Mouse (Mus musculus): Measurements from ENCODE around the gene Aif1.

Aif1 gene

GRCm38 (mm10) chr17:35175968-35176367, at the start of gene Aif1:
Aif1 (minus strand) TSS chr17:35176068.
- no peak for DNase-seq (ENCODE audit: low spot score in 2 of 2)

- no peak for DNase-seq (ENCODE audit: low spot score in 2 of 2)
Observed at GRCm38 (mm10) chr17:35225456-35225855, 49.6 kb upstream of the Aif1 start.

DNA sequence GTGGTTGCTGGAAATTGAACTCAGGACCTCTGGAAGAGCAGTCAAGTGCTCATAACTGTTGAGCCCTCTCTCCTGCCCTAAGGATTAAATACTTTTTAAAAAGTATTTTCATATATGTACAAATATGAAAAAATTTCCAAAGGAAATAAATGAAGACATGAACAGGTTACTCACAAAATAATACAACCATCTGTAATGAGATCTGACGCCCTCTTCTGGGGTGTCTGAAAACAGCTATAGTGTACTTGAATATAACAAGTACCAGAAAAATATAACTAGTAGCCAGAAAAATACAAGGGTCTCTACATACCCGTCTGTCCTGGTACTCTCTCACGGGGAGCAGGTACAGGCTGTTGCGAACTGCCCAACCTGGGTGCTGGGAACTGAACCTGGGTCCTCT, 48.8 kb upstream of the Aif1 start:
- DNase-seq (ENCODE audit: low spot score in 2 of 2): no peak

DNA sequence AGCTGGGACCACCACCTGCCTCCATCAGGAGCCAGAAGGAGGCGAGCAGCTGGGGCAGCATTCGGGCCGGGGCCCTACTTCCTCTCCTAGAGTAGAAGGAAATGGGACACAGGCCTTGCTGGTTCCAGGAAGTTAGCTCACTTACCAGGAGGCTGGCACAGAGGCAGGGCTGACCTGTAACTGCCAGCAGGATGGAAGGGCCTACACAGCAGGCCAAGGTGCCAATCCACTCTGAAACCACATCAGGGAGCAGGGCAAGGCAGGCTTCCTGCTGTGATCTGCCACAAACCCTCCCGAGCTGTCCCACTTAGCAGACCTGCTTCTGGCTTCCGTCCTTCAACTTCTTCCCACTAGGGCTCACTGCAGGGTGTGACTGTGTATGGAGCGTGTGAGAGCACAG, 46.4 kb upstream of the Aif1 start:
- DNase-seq (ENCODE audit: low spot score in 2 of 2): no peak

DNA sequence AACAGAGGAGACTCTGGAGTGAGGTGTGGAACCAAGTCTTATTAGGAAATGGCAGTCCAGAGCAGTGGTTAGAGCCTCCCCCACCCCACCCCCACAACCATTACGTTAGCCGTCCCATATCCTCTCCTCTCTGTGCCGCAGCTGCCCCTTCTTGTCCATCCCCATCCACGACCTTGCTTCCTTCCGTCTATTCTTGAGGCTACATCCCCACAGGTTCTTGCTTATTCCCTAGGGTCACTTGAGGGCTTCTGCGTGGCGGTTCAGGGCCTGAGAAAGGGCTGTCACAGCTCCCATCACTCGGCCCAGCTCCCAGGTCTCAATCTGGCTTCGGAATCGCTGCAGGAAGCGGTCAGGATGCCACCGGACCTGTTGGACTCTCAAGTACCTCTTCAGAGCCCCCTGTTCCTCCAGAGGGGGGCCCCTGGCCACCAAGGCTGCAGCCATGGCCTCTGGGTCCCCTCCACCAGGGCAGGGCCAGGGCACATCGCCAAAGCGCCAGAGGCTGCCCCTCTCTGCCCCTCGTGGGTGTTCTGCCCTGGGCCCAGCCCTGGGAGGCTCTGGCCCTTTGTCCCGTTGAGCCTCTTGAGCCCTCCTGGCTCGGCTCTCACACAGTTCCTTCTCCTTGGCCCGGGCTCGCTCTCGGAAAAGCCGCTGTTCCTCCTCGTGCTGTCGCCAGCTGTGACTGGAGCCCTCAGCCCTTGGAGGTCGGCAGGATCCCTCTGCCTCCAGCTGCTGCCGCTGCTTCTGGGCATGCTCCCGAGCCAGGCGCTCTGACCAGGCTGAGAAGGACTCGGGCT, 44.5 kb upstream of the Aif1 start, which contains the start of gene Gm16181:
TSS of gene Gm16181 (plus strand) at position 679 of the 797 bp plus-strand sequence.
- DNase-seq (ENCODE audit: low spot score in 2 of 2): no peak

DNA sequence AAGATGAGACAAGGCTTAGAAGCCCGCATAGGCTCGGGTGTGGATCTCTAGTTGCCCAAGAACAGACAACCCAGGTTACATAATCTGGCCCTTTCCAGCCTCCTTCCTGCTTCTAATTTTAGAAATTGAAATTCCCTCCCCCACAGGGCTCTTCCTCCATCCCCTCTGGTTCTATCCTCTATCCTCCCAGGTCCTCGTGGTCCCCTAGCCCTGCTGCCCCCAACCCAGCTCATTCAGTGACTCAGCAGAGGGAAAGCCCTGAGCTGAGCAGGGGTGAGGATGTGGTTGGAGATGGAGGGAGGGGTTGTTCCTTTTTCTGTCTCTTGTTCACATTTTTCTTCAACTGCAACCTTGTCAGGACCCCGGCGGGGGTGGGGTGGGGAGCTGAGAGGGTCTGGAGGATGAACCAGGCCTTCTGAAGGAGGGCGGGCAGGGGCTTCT, 43.8 kb upstream of the Aif1 start:
- DNase-seq (ENCODE audit: low spot score in 2 of 2): peak; percentile 63 to 64

- DNase-seq (ENCODE audit: low spot score in 2 of 2): peak; percentile 79 to 80
Observed at GRCm38 (mm10) chr17:35218516-35219193, 42.8 kb upstream of the Aif1 start.

DNA sequence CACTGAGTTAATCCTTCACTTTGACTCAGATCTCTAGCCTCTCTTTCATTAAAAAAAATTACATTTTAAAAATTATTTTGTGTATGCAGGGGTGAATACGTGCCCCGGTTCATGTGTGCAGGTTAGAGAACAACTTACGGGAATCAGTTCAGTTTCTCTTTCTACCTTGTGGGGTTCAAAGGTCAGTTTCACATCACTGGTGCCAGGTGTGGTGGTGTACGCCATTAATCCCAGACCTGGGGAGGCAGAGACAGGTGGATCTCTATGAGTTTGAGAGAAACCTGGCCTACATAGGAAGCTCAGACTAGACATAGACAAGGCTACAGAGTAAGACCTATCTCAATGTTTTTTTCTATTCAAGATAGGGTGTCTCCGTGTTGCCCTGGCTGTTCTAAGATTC, 37.2 kb upstream of the Aif1 start:
- DNase-seq (ENCODE audit: low spot score in 2 of 2): no peak

GRCm38 (mm10) chr17:35210593-35210992, 34.7 kb upstream of the Aif1 start:
- DNase-seq (ENCODE audit: low spot score in 2 of 2): no peak

GRCm38 (mm10) chr17:35209785-35210535, 34.1 kb upstream of the Aif1 start:
- peak; percentile 89 for DNase-seq (ENCODE audit: low spot score in 2 of 2)

DNA sequence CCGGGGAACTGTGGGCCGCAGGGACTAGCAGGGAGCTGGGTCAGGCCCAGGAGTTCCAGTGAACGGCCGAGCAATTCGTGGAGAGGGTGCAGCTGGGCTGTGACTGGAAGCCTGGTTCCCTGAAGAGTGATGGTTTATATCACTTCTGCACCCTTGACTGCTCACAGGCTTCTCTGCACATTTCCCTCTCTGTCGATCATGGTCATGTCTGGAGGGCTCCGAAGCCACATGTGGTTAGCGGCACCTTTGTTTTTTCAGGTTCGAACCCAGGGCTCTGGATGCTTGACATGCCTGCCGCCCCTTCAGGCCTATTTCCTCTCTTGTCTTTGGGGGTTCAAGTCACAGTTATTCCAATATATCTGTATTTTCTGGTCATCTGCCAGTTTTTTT, 29.5 kb upstream of the Aif1 start:
- peak in 1 of 2 experiments; percentile 44 for DNase-seq (ENCODE audit: low spot score in 2 of 2)

DNA sequence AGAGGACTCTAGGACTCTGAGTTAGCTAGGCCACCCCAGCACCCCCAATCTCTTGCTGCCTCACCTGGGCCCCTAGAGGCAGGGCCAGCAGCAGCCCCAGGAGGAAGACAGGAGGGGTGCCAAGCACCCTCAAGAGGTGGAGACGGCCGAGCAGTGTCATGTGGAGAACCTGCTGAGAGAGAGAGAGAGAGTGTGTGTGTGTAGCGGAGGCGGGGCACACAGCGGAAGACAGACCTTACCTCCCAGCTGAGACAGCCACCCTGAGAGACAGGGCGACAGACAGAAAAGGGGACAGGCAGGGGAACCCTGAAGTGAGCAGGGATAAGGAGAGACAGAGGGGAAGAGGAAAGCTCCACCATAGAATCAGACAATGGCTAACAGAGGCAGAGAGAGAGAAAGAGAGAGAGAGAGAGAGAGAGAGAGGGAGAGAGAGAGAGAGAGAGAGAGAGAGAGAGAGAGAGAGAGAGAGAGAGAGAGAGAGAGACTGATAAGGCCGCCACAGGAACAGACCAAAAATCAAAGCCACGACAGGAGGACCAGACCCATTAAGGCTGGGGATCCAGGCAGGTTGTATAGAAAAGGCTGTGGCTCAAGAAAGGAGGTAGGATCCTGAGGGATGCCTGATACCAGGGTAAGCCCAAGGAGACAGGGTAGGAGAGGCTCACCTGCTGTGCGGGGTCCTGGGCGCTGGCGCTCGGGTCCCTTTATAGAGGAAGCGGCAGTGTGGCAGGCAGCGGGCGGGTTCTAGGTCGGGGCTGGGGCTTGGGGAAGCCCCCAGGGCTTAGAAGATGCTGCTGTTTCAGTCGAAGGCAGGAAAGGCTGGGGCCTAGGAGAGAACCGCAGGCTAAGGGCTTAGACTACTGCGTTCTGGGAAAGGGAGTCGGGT, 28.9 kb upstream of the Aif1 start, which contains the start of gene Lta:
TSS of gene Lta (minus strand) at position 858 of the 886 bp plus-strand sequence.
- peak; percentile 63 to 77 for DNase-seq (ENCODE audit: low spot score in 2 of 2)

DNA sequence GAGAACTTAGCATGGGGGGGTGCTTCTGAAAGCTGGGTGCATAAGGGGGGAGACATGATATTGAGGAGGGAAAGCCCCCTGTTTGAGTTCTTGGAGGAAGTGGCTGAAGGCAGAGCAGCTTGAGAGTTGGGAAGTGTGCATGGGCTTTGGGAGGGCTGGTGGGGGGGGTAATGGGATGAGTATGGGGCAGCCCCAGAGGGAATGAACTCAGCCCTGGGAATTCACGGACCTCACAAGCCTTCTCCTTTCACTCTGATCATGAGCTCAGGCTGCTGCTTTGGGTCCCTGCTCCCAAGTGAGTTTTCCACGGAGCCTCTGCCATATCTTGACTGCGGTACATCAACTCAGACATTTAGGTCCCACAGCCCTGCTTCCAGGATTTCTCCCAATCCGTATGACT, 26.6 kb upstream of the Aif1 start:
- no peak for DNase-seq (ENCODE audit: low spot score in 2 of 2)

- peak in 1 of 2 experiments; percentile 64 for DNase-seq (ENCODE audit: low spot score in 2 of 2)
Observed at GRCm38 (mm10) chr17:35201787-35202186, 25.9 kb upstream of the Aif1 start, which contains the start of gene Tnf. Tnf (minus strand) TSS chr17:35202007.

DNA sequence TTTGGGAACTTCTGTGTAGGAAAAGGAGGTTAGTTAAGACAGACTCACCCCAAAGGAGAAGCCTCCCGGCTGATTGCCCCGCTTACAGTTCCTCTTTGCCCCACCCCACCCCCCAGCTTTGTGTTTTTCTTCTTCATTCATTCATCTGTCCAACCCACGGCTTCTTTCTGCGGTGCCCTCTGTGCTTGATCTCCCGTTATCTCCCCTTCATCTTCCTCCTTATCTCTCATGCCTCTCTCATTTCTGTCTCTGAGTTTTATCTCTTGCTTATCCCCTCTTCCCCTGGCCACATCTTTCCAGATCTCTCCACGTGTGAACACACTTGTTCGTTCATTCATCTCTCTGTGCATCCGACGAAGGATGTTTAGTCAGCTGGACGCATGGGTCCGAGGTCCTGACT, 25.3 kb upstream of the Aif1 start:
- no peak for DNase-seq (ENCODE audit: low spot score in 2 of 2)

GRCm38 (mm10) chr17:35200398-35200797, 24.5 kb upstream of the Aif1 start:
- DNase-seq (ENCODE audit: low spot score in 2 of 2): peak; percentile 88 to 89

DNA sequence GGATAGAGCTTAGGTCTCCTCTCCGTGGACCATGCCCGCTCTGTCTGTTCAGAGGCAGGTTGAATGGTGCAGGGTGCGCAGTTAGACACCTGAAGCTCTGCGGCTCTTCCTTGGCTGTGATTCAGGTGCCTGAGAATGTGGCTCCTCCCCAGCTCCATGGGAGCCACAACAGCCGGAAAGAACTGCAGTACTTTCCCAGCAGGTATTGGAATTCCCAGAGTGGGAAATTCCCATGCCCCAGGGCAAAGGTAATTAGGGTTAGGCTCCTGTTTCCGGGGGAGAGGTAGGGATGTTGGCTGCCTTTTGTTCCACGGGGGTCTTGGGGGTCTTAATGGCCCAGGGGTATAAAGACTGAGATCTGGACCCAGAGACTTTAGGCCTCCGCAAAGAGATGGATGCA, 23.1 kb upstream of the Aif1 start:
- DNase-seq (ENCODE audit: low spot score in 2 of 2): no peak

- DNase-seq (ENCODE audit: low spot score in 2 of 2): no peak
Observed at GRCm38 (mm10) chr17:35198029-35198428, 22.2 kb upstream of the Aif1 start.

- no peak for DNase-seq (ENCODE audit: low spot score in 2 of 2)
Observed at GRCm38 (mm10) chr17:35197126-35197525, 21.3 kb upstream of the Aif1 start.

DNA sequence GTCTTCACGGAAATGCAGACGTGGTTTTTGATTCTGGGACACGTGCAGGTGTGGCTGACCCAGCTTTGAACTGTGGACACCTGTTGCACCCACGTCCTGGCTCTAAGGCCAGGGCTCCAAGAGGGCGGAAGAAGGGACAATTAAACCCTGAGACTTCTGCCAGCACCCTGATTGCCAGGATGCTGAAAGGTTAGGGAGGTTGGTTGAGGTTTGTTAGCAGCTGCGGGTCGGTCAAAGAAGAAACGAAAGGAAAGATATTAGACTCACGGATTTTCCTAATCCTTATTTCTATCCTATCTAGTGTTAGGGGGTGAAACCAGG, 20.4 kb upstream of the Aif1 start:
- DNase-seq (ENCODE audit: low spot score in 2 of 2): no peak

DNA sequence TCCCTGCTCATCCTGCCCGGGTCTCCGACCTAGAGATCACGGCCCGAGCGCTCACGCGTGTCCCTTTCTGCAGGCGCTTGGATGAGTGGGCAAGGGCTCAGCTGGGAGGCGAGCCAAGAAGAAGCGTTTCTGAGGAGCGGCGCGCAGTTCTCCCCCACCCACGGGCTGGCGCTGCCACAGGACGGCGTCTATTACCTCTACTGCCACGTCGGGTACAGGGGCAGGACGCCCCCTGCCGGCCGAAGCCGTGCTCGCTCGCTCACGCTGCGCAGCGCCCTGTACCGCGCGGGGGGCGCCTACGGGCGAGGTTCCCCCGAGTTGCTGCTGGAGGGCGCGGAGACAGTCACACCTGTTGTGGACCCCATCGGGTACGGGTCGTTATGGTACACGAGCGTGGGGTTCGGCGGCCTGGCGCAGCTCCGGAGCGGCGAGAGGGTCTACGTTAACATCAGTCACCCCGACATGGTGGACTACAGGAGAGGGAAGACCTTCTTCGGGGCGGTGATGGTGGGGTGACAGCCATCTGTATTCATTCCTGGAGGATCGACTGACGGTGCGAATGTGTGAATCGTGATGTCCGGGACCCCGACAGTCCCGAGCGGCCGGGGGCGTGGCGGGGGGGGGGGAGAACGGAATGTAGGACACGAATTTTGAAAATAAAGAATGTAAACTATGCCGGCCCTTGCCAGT, 19.9 kb upstream of the Aif1 start:
- DNase-seq (ENCODE audit: low spot score in 2 of 2): peak; percentile 83 to 91

Data from natural killer cell, adult 2 months (primary cell).